Mouse (Mus musculus) testis, adult 2 months (tissue): Measurements from ENCODE around the gene Atn1. TPM values are rescaled to one million over a fixed set of nuclear protein-coding genes. Genes with fewer than 3 reads are reported as not detected.

Experiments
- H3K27ac ChIP-seq: fragments of 200-500 bp; 2 replicates; pipeline ENCODE4 v1.5.1; 2012; ENCODE audit warnings: low read depth, low read length; ENCODE audit not compliant: control insufficient read depth, insufficient read depth
- H3K27me3 ChIP-seq: fragments of 200-500 bp; 2 replicates; pipeline ENCODE4 v1.6.1; 2012; ENCODE audit warnings: mild to moderate bottlenecking, low read length, moderate library complexity; ENCODE audit not compliant: control insufficient read depth, insufficient read depth
- H3K36me3 ChIP-seq: fragments of 200-500 bp; 2 replicates; pipeline ENCODE4 v1.6.1; 2012; ENCODE audit warnings: mild to moderate bottlenecking, low read length; ENCODE audit not compliant: control insufficient read depth, insufficient read depth
- H3K4me1 ChIP-seq: fragments of 200-500 bp; 2 replicates; pipeline ENCODE4 v1.6.1; 2012; ENCODE audit warnings: low read length; ENCODE audit not compliant: control insufficient read depth, insufficient read depth
- H3K4me3 ChIP-seq: fragments of 200-500 bp; 2 replicates; pipeline ENCODE4 v1.5.1; 2012; ENCODE audit warnings: low read depth, mild to moderate bottlenecking, low read length, moderate library complexity, mixed read lengths; ENCODE audit not compliant: control insufficient read depth
- CTCF ChIP-seq: fragments of 200-500 bp; IDR thresholded peaks from 2 replicates; pipeline ENCODE4 v1.5.1; 2012; ENCODE audit warnings: low read depth, mild to moderate bottlenecking, inconsistent platforms, low read length, moderate library complexity; ENCODE audit not compliant: control insufficient read depth, insufficient read depth, insufficient replicate concordance
- POLR2A ChIP-seq: fragments of 200-500 bp; IDR thresholded peaks from 2 replicates; pipeline ENCODE4 v1.6.1; 2012; ENCODE audit warnings: low read depth, mild to moderate bottlenecking, inconsistent platforms, low read length, moderate library complexity; ENCODE audit not compliant: control insufficient read depth
- polyA plus RNA-seq: library from polyadenylated mRNA; depleted of rRNA; stranded (reverse); fragments of >200 nt; gene quantifications from 2 replicates; pipeline ENCODE4 v1.2.3, GENCODE M21; 2012

Atn1 gene
- polyA plus RNA-seq, 1 experiment: 76.1 TPM

- Histone ChIP-seq H3K27ac (no peak overlapping the region), H3K27me3 (no peaks in the 10 kb centered on the region), H3K36me3 (no peaks in the 10 kb centered on the region), H3K4me3 (no peak overlapping the region), H3K4me1 (no peaks in the 10 kb centered on the region)
- TF ChIP-seq CTCF: no peak
- TF ChIP-seq POLR2A: no peak
Observed at GRCm38 (mm10) chr6:124795781-124796180, 39.5 kb upstream of the Atn1 start.

GRCm38 (mm10) chr6:124791911-124792310 is 35.6 kb upstream of the Atn1 start:
- Histone ChIP-seq H3K36me3 (no peaks in the 10 kb centered on the region), H3K4me3 (no peak overlapping the region), H3K4me1 (no peaks in the 10 kb centered on the region), H3K27ac (no peak overlapping the region), H3K27me3 (no peaks in the 10 kb centered on the region)
- TF ChIP-seq CTCF (no peak), POLR2A (no peak)

GRCm38 (mm10) chr6:124790121-124790520 is 33.8 kb upstream of the Atn1 start:
- no peaks in the 10 kb centered on the region for H3K27me3 ChIP-seq
- no peaks in the 10 kb centered on the region for H3K36me3 ChIP-seq
- no peaks in the 10 kb centered on the region for H3K4me1 ChIP-seq
- no peak overlapping the region for H3K4me3 ChIP-seq
- H3K27ac ChIP-seq: no peak overlapping the region
- TF ChIP-seq CTCF (no peak), POLR2A (no peak)

DNA sequence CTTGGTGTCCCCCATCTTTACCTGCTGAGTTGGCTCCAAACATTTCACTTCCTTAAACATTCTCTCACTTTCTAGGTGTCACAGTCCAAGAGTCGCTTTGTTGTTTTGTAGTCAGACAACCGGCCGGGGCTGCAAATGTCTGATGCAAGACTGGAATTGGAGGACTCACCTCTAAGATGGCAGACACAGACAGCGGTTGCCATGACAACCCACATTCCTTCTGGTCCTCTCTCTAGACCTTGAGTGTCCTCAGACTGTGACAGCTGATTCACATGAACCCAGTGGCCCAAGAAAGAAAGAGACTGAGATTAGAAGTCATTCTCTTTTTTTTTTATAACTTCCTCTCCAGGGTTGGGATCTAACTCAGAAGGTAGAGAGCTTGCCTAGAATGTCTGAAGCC is 33.2 kb upstream of the Atn1 start:
- Histone ChIP-seq H3K4me1 (no peaks in the 10 kb centered on the region), H3K27ac (no peak overlapping the region), H3K27me3 (no peaks in the 10 kb centered on the region), H3K4me3 (no peak overlapping the region), H3K36me3 (no peaks in the 10 kb centered on the region)
- TF ChIP-seq POLR2A (no peak), CTCF (no peak)

DNA sequence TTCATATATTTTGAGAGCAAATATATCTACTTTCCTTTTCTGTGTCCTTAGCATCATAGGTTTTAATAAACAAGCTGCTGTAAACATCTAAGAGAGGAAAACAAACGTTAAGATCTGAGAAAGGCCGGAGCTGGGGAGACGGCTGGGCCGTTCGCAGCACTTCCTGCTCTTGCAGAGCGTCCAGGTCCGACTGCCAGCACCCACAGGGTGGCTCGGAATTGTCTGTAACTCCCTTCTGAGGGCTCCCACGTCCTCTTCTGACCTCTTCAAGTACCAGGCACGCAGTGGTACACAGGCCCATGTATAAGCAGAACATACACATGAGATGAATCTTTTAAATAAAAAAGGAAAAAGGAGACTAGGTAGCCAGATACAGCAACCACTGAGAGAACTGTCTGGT is 31.4 kb upstream of the Atn1 start:
- Histone ChIP-seq H3K27me3 (no peaks in the 10 kb centered on the region), H3K4me1 (no peaks in the 10 kb centered on the region), H3K36me3 (no peaks in the 10 kb centered on the region), H3K27ac (no peak overlapping the region), H3K4me3 (no peak overlapping the region)
- no peak for TF ChIP-seq CTCF
- TF ChIP-seq POLR2A: no peak

DNA sequence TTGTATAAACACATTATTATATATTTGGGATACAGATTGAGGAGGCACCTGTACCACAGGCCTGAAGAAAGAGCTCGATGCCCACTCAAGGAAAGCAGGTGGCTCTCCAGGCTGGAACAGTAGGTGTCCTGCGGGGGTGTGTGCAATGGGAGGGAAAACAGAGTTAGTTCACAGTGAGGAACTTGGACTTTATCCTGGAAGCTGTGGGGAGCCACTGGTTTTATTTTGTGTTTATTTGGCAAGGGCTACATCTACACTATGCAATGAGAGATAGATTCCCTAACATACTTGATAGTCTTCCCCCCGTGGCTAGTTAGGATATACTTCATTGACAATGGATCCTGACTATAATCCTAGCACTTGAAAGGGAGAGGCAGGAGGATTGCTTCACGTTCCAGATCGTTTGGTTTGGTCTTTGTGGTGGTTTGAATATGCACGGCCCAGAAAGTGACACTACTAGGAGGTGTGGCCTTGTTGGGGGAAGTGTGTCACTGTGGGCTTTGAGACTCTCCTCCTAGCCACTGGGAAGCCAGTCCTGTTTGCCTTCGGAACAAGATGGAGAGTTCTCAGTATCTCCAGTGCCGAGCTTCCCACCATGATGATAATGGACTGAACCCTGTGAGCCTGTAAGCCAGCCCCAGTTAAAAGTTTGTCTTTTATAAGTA is 30.6 kb upstream of the Atn1 start:
- no peak overlapping the region for H3K4me3 ChIP-seq
- TF ChIP-seq POLR2A (no peak), CTCF (no peak)
- H3K27ac ChIP-seq: no peak overlapping the region
- H3K4me1 ChIP-seq: peaks cover 3% of the 10 kb centered on the region; the same call in 1 of the 2 replicates
- H3K36me3 ChIP-seq: no peaks in the 10 kb centered on the region
- no peaks in the 10 kb centered on the region for H3K27me3 ChIP-seq

- no peak for TF ChIP-seq POLR2A
- TF ChIP-seq CTCF: no peak
- Histone ChIP-seq H3K27ac (no peak overlapping the region), H3K27me3 (no peaks in the 10 kb centered on the region), H3K36me3 (no peaks in the 10 kb centered on the region), H3K4me1 (peaks cover 20% of the 10 kb centered on the region), H3K4me3 (no peak overlapping the region)
Observed at GRCm38 (mm10) chr6:124782436-124782835, 26.1 kb upstream of the Atn1 start.
